ENCODE assay signal across 19 mouse cellular contexts in the genomic region with DNA sequence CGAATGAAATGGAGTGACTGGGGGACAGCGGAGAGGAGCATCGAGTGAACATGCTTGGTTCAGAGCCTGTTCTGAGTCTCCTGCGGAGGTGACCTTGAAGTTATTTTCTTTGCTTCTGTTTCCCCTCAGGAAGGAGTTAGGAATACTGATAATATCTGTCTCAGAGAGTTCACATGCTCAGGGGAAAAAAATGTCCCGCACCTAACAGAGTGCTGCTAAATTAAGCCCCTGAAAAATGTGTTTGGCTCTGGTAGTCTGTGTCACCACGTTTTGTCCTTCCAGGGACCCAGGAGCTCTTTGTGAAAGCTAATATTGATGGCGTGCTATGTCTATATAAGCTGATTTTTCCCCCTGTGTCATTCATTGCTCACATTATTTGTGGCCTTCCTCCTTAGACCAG. TPM values are rescaled to one million over a fixed set of nuclear protein-coding genes. Genes with fewer than 3 reads are reported as not detected.
DNase-seq lines count a peak whose midpoint lies in the region; ATAC-seq lines count a peak whose summit lies in the region.
"Had no signal": no experiment of that assay in that cellular context is flagged by ENCODE, and none has a peak within 500 bp of the region (broad histone marks: within the 10 kb centered on the region; RNA-seq: fewer than 3 reads in every experiment).

No protein-coding gene starts in this region.

- peaks cover 32% of the 10 kb centered on the region for H3K4me1 ChIP-seq in heart, embryonic 13.5 days
- peaks cover 10% of the 10 kb centered on the region; the same call in 1 of the 2 replicates for H3K4me1 ChIP-seq in brown adipose tissue, adult 24 weeks (ENCODE audit: control insufficient read depth, insufficient read depth, insufficient read length, low read length)
- H3K4me1 ChIP-seq in heart, embryonic 16.5 days (ENCODE audit: control insufficient read depth, insufficient read depth, low read length) = peaks cover 14% of the 10 kb centered on the region
- H3K4me1 ChIP-seq in intestine, embryonic 16.5 days (ENCODE audit: control insufficient read depth, insufficient read depth, low read length) = no peaks in the 10 kb centered on the region
- H3K4me1 ChIP-seq: hindbrain, embryonic 12.5 days had no signal

- peak; percentile 31 for DNase-seq in heart, adult 8-10 months (ENCODE audit: low spot score)
- DNase-seq in heart, postnatal 25 days (ENCODE audit: low spot score) = no peak
- DNase-seq in heart, postnatal 10 days = no peak
- DNase-seq: cerebellum, adult 9-11 months; gastrocnemius, postnatal 10 days; kidney, adult 11 months had no signal

- intact Hi-C loops in heart, postnatal 25 days (cut with DNase I) = loop anchor here (2.0 kb wide), 1 partner anchor 52 kb away; no protein-coding TSS in a partner anchor
- intact Hi-C loops in heart, postnatal 10 days (cut with DNase I) = loop anchor here (2.0 kb wide), 1 partner anchor 60 kb away; no protein-coding TSS in a partner anchor

- no peak overlapping the region for H3K4me3 ChIP-seq in heart, embryonic 13.5 days
- no peak overlapping the region for H3K4me3 ChIP-seq in brown adipose tissue, adult 24 weeks (ENCODE audit: insufficient read depth, low read depth, low read length)
- H3K4me3 ChIP-seq in heart, embryonic 16.5 days (ENCODE audit: low read length) = no peak overlapping the region
- H3K4me3 ChIP-seq in intestine, embryonic 16.5 days (ENCODE audit: low read length) = no peak overlapping the region
- H3K4me3 ChIP-seq: embryonic facial prominence, embryonic 13.5 days; forebrain, embryonic 12.5 days; hindbrain, embryonic 12.5 days had no signal

- no peak overlapping the region for H3K9ac ChIP-seq in heart, embryonic 13.5 days
- H3K9ac ChIP-seq in heart, embryonic 16.5 days (ENCODE audit: low read length) = 0 out of 2 replicates have a peak overlapping the region, but pooled peaks have one; percentile 6
- H3K9ac ChIP-seq in intestine, embryonic 16.5 days (ENCODE audit: low read depth, low read length) = no peak overlapping the region
- H3K9ac ChIP-seq: embryonic facial prominence, embryonic 13.5 days; forebrain, embryonic 12.5 days; hindbrain, embryonic 12.5 days had no signal

- no peak for ATAC-seq in heart, embryonic 13.5 days (ENCODE audit: extremely low read depth, insufficient number of reproducible peaks, low FRiP score, low TSS enrichment)
- ATAC-seq in heart, embryonic 16.5 days (replicated peaks; ENCODE audit: extremely low read depth, insufficient read depth, low FRiP score) = no peak; the same call in 1 of the 2 replicates
- ATAC-seq in intestine, embryonic 16.5 days = no peak
- ATAC-seq: forebrain, embryonic 16.5 days; hindbrain, embryonic 16.5 days; inflammation-experienced regulatory T-cells, adult 6 months had no signal

- WGBS in heart, embryonic 13.5 days = 30% methylated on average over 7 of the region's 7 CpGs
- 29% methylated on average over 7 of the region's 7 CpGs for WGBS in heart, embryonic 16.5 days
- 49% methylated on average over 7 of the region's 7 CpGs for WGBS in intestine, embryonic 16.5 days

- H3K36me3 ChIP-seq in heart, embryonic 13.5 days = no peaks in the 10 kb centered on the region
- no peaks in the 10 kb centered on the region for H3K36me3 ChIP-seq in heart, embryonic 16.5 days (ENCODE audit: control insufficient read depth, insufficient read depth)
- no peaks in the 10 kb centered on the region for H3K36me3 ChIP-seq in intestine, embryonic 16.5 days (ENCODE audit: control insufficient read depth, insufficient read depth, low read length)
- H3K36me3 ChIP-seq: embryonic facial prominence, embryonic 13.5 days; forebrain, embryonic 12.5 days; hindbrain, embryonic 12.5 days had no signal

- H3K9me3 ChIP-seq in heart, embryonic 13.5 days = no peaks in the 10 kb centered on the region
- H3K9me3 ChIP-seq in heart, embryonic 16.5 days (replicated peaks; ENCODE audit: control insufficient read depth, low read length) = no peaks in the 10 kb centered on the region
- no peaks in the 10 kb centered on the region for H3K9me3 ChIP-seq in intestine, embryonic 16.5 days (ENCODE audit: control insufficient read depth, low read length)
- H3K9me3 ChIP-seq: embryonic facial prominence, embryonic 13.5 days; forebrain, embryonic 12.5 days; hindbrain, embryonic 12.5 days had no signal

- H3K27ac ChIP-seq in heart, embryonic 13.5 days (replicated peaks) = peak overlapping the region; percentile 69
- 0 out of 2 replicates have a peak overlapping the region, but pooled peaks have one; percentile 3 for H3K27ac ChIP-seq in brown adipose tissue, adult 24 weeks (replicated peaks; ENCODE audit: low read depth, low read length)
- peak overlapping the region; percentile 64 for H3K27ac ChIP-seq in heart, embryonic 16.5 days (ENCODE audit: low read length)
- H3K27ac ChIP-seq in intestine, embryonic 16.5 days (ENCODE audit: low read length) = no peak overlapping the region
- H3K27ac ChIP-seq: embryonic facial prominence, embryonic 13.5 days; forebrain, embryonic 12.5 days; hindbrain, embryonic 12.5 days had no signal

- H3K27me3 ChIP-seq in heart, embryonic 13.5 days (replicated peaks) = peaks cover 6% of the 10 kb centered on the region; the same call in 1 of the 2 replicates
- no peaks in the 10 kb centered on the region for H3K27me3 ChIP-seq in heart, embryonic 16.5 days (ENCODE audit: control insufficient read depth, insufficient read depth, low read length)
- no peaks in the 10 kb centered on the region for H3K27me3 ChIP-seq in intestine, embryonic 16.5 days (replicated peaks; ENCODE audit: control insufficient read depth, insufficient read depth, low read length)
- H3K27me3 ChIP-seq: embryonic facial prominence, embryonic 13.5 days; hindbrain, embryonic 12.5 days had no signal

- peak overlapping the region; percentile 20; the same call in 1 of the 2 replicates for H3K4me2 ChIP-seq in heart, embryonic 13.5 days
- H3K4me2 ChIP-seq in heart, embryonic 16.5 days (ENCODE audit: low read depth, low read length) = 0 out of 2 replicates have a peak overlapping the region, but pooled peaks have one; percentile 7
- H3K4me2 ChIP-seq in intestine, embryonic 16.5 days (ENCODE audit: low read depth, low read length) = no peak overlapping the region
- H3K4me2 ChIP-seq: embryonic facial prominence, embryonic 13.5 days; forebrain, embryonic 12.5 days; hindbrain, embryonic 12.5 days had no signal

RNA-seq across cellular contexts. Expression of gene Mfsd6l, which starts 10.8 kb away (rescaled TPM):
- under 1 TPM in 3 of 4 experiments, not detected in 1; 0.11 to 0.25 (median 0.16) TPM for total RNA-seq in heart, adult 8-10 months (2022)
- total RNA-seq in heart, postnatal 25 days (2021) = under 1 TPM in 1 of 2 experiments, not detected in 1; 0.11 TPM
- polyA plus RNA-seq in heart, embryonic 13.5 days (2015; fragmentation: Nextera tagmentation; extraction: Ambion mirVana) = not detected in 2 replicates
- total RNA-seq in heart, postnatal 10 days (2021) = under 1 TPM; 0.27 to 0.31 TPM
- not detected in 2 replicates for polyA plus RNA-seq in brown adipose tissue, adult 24 weeks (2012; ENCODE audit: insufficient read depth, insufficient read length, missing spikeins)
- polyA plus RNA-seq in heart, embryonic 16.5 days (2015; fragmentation: Nextera tagmentation; extraction: Ambion mirVana) = 0.17 and 0.39 TPM in 2 replicates
- 4.5 and 6.8 TPM in 2 replicates for polyA plus RNA-seq in intestine, embryonic 16.5 days (2015; fragmentation: Nextera tagmentation; extraction: Ambion mirVana)
- total RNA-seq: MEL had no signal
- polyA plus RNA-seq: C2C12; forebrain, embryonic 12.5 days; forebrain, embryonic 16.5 days; inflammation-experienced regulatory T-cells, adult 6 months had no signal

RNA-seq across cellular contexts. Expression of gene Ccdc42, which starts 41.6 kb away (rescaled TPM):
- not detected for total RNA-seq in heart, adult 8-10 months (2022)
- total RNA-seq in heart, postnatal 25 days (2021) = not detected
- 1.6 and 1.7 TPM in 2 replicates for polyA plus RNA-seq in heart, embryonic 13.5 days (2015; fragmentation: Nextera tagmentation; extraction: Ambion mirVana)
- total RNA-seq in heart, postnatal 10 days (2021) = under 1 TPM; 0.24 to 0.47 TPM
- not detected in 2 replicates for polyA plus RNA-seq in brown adipose tissue, adult 24 weeks (2012; ENCODE audit: insufficient read depth, insufficient read length, missing spikeins)
- 1.1 and 1.5 TPM in 2 replicates for polyA plus RNA-seq in heart, embryonic 16.5 days (2015; fragmentation: Nextera tagmentation; extraction: Ambion mirVana)
- polyA plus RNA-seq in intestine, embryonic 16.5 days (2015; fragmentation: Nextera tagmentation; extraction: Ambion mirVana) = 0.38 TPM in 1 of 2 replicates, not detected in the other
- total RNA-seq: gastrocnemius, postnatal 4 days; MEL had no signal
- polyA plus RNA-seq: C2C12; embryonic facial prominence, embryonic 13.5 days; inflammation-experienced regulatory T-cells, adult 6 months had no signal

RNA-seq across cellular contexts. Expression of gene Pik3r6, which starts 42.4 kb away (rescaled TPM):
- total RNA-seq in heart, adult 8-10 months (2022) = 1 to 10 TPM; 2.4 to 6.9 (median 3.8) TPM
- 1 to 10 TPM; 4.9 to 5.6 TPM for total RNA-seq in heart, postnatal 25 days (2021)
- 3.7 and 4.3 TPM in 2 replicates for polyA plus RNA-seq in heart, embryonic 13.5 days (2015; fragmentation: Nextera tagmentation; extraction: Ambion mirVana)
- total RNA-seq in heart, postnatal 10 days (2021) = 1 to 10 TPM; 7.4 to 9.6 TPM
- 1.7 and 3.3 TPM in 2 replicates for polyA plus RNA-seq in brown adipose tissue, adult 24 weeks (2012; ENCODE audit: insufficient read depth, insufficient read length, missing spikeins)
- polyA plus RNA-seq in heart, embryonic 16.5 days (2015; fragmentation: Nextera tagmentation; extraction: Ambion mirVana) = 5.6 and 7.7 TPM in 2 replicates
- 2.4 and 2.5 TPM in 2 replicates for polyA plus RNA-seq in intestine, embryonic 16.5 days (2015; fragmentation: Nextera tagmentation; extraction: Ambion mirVana)
- polyA plus RNA-seq: C2C12; inflammation-experienced regulatory T-cells, adult 6 months had no signal
